Mouse (Mus musculus) liver, embryonic 15.5 days (tissue): ENCODE results near the gene Olfr299. TPM values are rescaled to one million over a fixed set of nuclear protein-coding genes. Genes with fewer than 3 reads are reported as not detected.

Source experiments
- ATAC-seq: fragments of 200-750 bp; cut with Nextera tagmentation; 2 replicates; pipeline ENCODE4 v1.8.0; 2017; ENCODE audit warnings: moderate number of reproducible peaks, mild to moderate bottlenecking, moderate library complexity; ENCODE audit not compliant: insufficient read depth
- H3K27ac ChIP-seq: fragments of 300-500 bp; sonication (generic); replicated peaks from 2 replicates; pipeline ENCODE4 v1.5.1; 2015; ENCODE audit warnings: mild to moderate bottlenecking, inconsistent platforms
- H3K27me3 ChIP-seq: fragments of 300-500 bp; sonication (generic); 2 replicates; pipeline ENCODE4 v1.6.1; 2015; ENCODE audit warnings: mild to moderate bottlenecking, inconsistent platforms
- H3K36me3 ChIP-seq: fragments of 300-500 bp; sonication (generic); replicated peaks from 2 replicates; pipeline ENCODE4 v1.6.1; 2015; ENCODE audit warnings: moderate library complexity, mild to moderate bottlenecking, inconsistent platforms
- H3K4me1 ChIP-seq: fragments of 300-500 bp; sonication (generic); replicated peaks from 2 replicates; pipeline ENCODE4 v1.6.1; 2015; ENCODE audit warnings: inconsistent platforms
- H3K4me2 ChIP-seq: fragments of 300-500 bp; sonication (generic); 2 replicates; pipeline ENCODE4 v1.6.1; 2015; ENCODE audit warnings: moderate library complexity, mild to moderate bottlenecking, inconsistent platforms
- H3K4me3 ChIP-seq: fragments of 300-500 bp; sonication (generic); replicated peaks from 2 replicates; pipeline ENCODE4 v1.5.1; 2015; ENCODE audit warnings: mild to moderate bottlenecking, inconsistent platforms
- H3K9ac ChIP-seq: fragments of 300-500 bp; sonication (generic); 2 replicates; pipeline ENCODE4 v1.6.1; 2015; ENCODE audit warnings: moderate library complexity, mild to moderate bottlenecking, inconsistent platforms
- H3K9me3 ChIP-seq: fragments of 300-500 bp; sonication (generic); replicated peaks from 2 replicates; pipeline ENCODE4 v1.6.1; 2016; ENCODE audit warnings: inconsistent platforms
- WGBS: fragments of 180-500 bp; shearing (Covaris S2); methylation state at CpG from one replicate; pipeline ENCODE4 v1.1.7; 2015; ENCODE audit warnings: mixed read lengths; ENCODE audit not compliant: insufficient replicate concordance; 5-methylcytosine and 5-hydroxymethylcytosine counted together
- polyA plus RNA-seq: library from polyadenylated mRNA; unstranded; fragments of >200 nt; fragmentation: Nextera tagmentation; extraction: Ambion mirVana; gene quantifications from 2 replicates; pipeline ENCODE4 v1.2.1, GENCODE M21; 2015

The Olfr299 gene
- polyA plus RNA-seq, result not detected in 2 replicates

- Histone ChIP-seq H3K4me1 (no peaks in the 10 kb centered on the region), H3K36me3 (no peaks in the 10 kb centered on the region), H3K27ac (no peak within 1 kb of the TSS), H3K9me3 (no peaks in the 10 kb centered on the region), H3K27me3 (no peaks in the 10 kb centered on the region), H3K4me2 (no peak within 1 kb of the TSS), H3K9ac (no peak within 1 kb of the TSS), H3K4me3 (no peak within 1 kb of the TSS)
- no peak for ATAC-seq
- WGBS, result 48% methylated on average over 1 of the region's 1 CpGs
These were observed at the start of gene Olfr299 for GRCm38 (mm10) chr7:86459621-86460020. Gene Olfr299, plus strand, starts transcription at chr7:86459921.

GRCm38 (mm10) chr7:86492384-86492783 lies 32.7 kb downstream of the Olfr299 start, which contains the start of gene Olfr298:
Gene Olfr298, minus strand, starts transcription at chr7:86492484.
- Histone ChIP-seq H3K27ac (no peak within 1 kb of the TSS), H3K4me3 (no peak within 1 kb of the TSS), H3K9me3 (no peaks in the 10 kb centered on the region), H3K36me3 (no peaks in the 10 kb centered on the region), H3K4me1 (no peaks in the 10 kb centered on the region), H3K9ac (no peak within 1 kb of the TSS), H3K27me3 (no peaks in the 10 kb centered on the region), H3K4me2 (no peak within 1 kb of the TSS)
- ATAC-seq, result no peak
- WGBS, result 61% methylated on average over 1 of the region's 1 CpGs

Other genes starting within 250 kb of the Olfr299 start
- gene Vmn2r76, start 213.6 kb upstream of the Olfr299 start, polyA plus RNA-seq, result not detected in 2 replicates
- not detected in 2 replicates for gene Olfr310, start 182.7 kb upstream of the Olfr299 start, polyA plus RNA-seq
- not detected in 2 replicates for gene Olfr309, start 146.2 kb upstream of the Olfr299 start, polyA plus RNA-seq
- gene Olfr308, start 134.3 kb upstream of the Olfr299 start, polyA plus RNA-seq, result not detected in 2 replicates
- not detected in 2 replicates for gene Olfr307, start 122.3 kb upstream of the Olfr299 start, polyA plus RNA-seq
- not detected in 2 replicates for gene Olfr305, start 93.0 kb upstream of the Olfr299 start, polyA plus RNA-seq
- gene Olfr304, start 73.3 kb upstream of the Olfr299 start, polyA plus RNA-seq, result not detected in 2 replicates
- not detected in 2 replicates for gene Olfr303, start 62.1 kb upstream of the Olfr299 start, polyA plus RNA-seq
- not detected in 2 replicates for gene Olfr301, start 56.1 kb upstream of the Olfr299 start, polyA plus RNA-seq
- gene Olfr298, start 32.6 kb downstream of the Olfr299 start, polyA plus RNA-seq, result not detected in 2 replicates
- not detected in 2 replicates for gene Olfr297, start 60.0 kb downstream of the Olfr299 start, polyA plus RNA-seq
- not detected in 2 replicates for gene Olfr295, start 123.9 kb downstream of the Olfr299 start, polyA plus RNA-seq
- gene Olfr294, start 156.7 kb downstream of the Olfr299 start, polyA plus RNA-seq, result not detected in 2 replicates
- not detected in 2 replicates for gene Olfr293, start 189.1 kb downstream of the Olfr299 start, polyA plus RNA-seq
- not detected in 2 replicates for gene Olfr292, start 228.4 kb downstream of the Olfr299 start, polyA plus RNA-seq